Mouse (Mus musculus) Muller cell, postnatal 12 days (primary cell): ENCODE data around the gene Dnajc13.

Experiments used
- DNase-seq: peaks from one replicate; pipeline ENCODE4 v3.0.0-alpha.2; 2015; ENCODE audit errors: inconsistent ontology term

The Dnajc13 gene

GRCm38 (mm10) chr9:104182328-104182727 is 80.4 kb downstream of the Dnajc13 start:
- DNase-seq = no peak

GRCm38 (mm10) chr9:104181626-104182025 is 81.1 kb downstream of the Dnajc13 start:
- no peak for DNase-seq

- no peak for DNase-seq
These were observed 82.7 kb downstream of the Dnajc13 start for GRCm38 (mm10) chr9:104180046-104180445.

- DNase-seq = no peak
These were observed 90.4 kb downstream of the Dnajc13 start for GRCm38 (mm10) chr9:104172342-104172741.

GRCm38 (mm10) chr9:104171651-104172050 is 91.1 kb downstream of the Dnajc13 start:
- no peak for DNase-seq

GRCm38 (mm10) chr9:104169986-104170385 is 92.7 kb downstream of the Dnajc13 start:
- DNase-seq = no peak

GRCm38 (mm10) chr9:104165926-104166325 is 96.8 kb downstream of the Dnajc13 start:
- DNase-seq = no peak

GRCm38 (mm10) chr9:104164194-104164593 is 98.5 kb downstream of the Dnajc13 start:
- DNase-seq = no peak

GRCm38 (mm10) chr9:104161117-104161516 is 101.6 kb downstream of the Dnajc13 start:
- no peak for DNase-seq

GRCm38 (mm10) chr9:104157291-104157690 is 105.4 kb downstream of the Dnajc13 start:
- no peak for DNase-seq

- no peak for DNase-seq
These were observed 106.2 kb downstream of the Dnajc13 start for GRCm38 (mm10) chr9:104156506-104156905.

- no peak for DNase-seq
These were observed 107.5 kb downstream of the Dnajc13 start for GRCm38 (mm10) chr9:104155100-104155715.

- no peak for DNase-seq
These were observed 110.6 kb downstream of the Dnajc13 start for GRCm38 (mm10) chr9:104152121-104152520.

- DNase-seq = no peak
These were observed 113.8 kb downstream of the Dnajc13 start for GRCm38 (mm10) chr9:104148969-104149368.

- DNase-seq = no peak
These were observed 116.0 kb downstream of the Dnajc13 start for GRCm38 (mm10) chr9:104146683-104147082.

- DNase-seq = no peak
These were observed 118.3 kb downstream of the Dnajc13 start for GRCm38 (mm10) chr9:104144314-104144996.

- no peak for DNase-seq
These were observed 119.9 kb downstream of the Dnajc13 start for GRCm38 (mm10) chr9:104142805-104143204.

GRCm38 (mm10) chr9:104140351-104140750 is 122.4 kb downstream of the Dnajc13 start:
- no peak for DNase-seq

- no peak for DNase-seq
These were observed 132.5 kb downstream of the Dnajc13 start for GRCm38 (mm10) chr9:104130141-104130755.

GRCm38 (mm10) chr9:104128110-104128509 is 134.6 kb downstream of the Dnajc13 start:
- peak; percentile 39 for DNase-seq

- DNase-seq = no peak
These were observed 135.9 kb downstream of the Dnajc13 start, which contains the start of gene Ackr4 for GRCm38 (mm10) chr9:104126833-104127232. Gene Ackr4, minus strand, starts transcription at chr9:104126933.

GRCm38 (mm10) chr9:104123622-104124021 is 139.1 kb downstream of the Dnajc13 start:
- DNase-seq = peak; percentile 47

GRCm38 (mm10) chr9:104123101-104123500 is 139.6 kb downstream of the Dnajc13 start:
- no peak for DNase-seq
